Mouse (Mus musculus) B cell, adult 67 days (primary cell): Measurements from ENCODE around the gene Trabd2b. TPM values are rescaled to one million over a fixed set of nuclear protein-coding genes. Genes with fewer than 3 reads are reported as not detected.

Source experiments
- total RNA-seq, 2 experiments: library from RNA; stranded (reverse); gene quantifications; 4 replicates each; pipeline ENCODE4 v1.2.4; 2023

Trabd2b gene
- 1 to 10 TPM; 1.2 to 1.7 TPM for total RNA-seq

DNA sequence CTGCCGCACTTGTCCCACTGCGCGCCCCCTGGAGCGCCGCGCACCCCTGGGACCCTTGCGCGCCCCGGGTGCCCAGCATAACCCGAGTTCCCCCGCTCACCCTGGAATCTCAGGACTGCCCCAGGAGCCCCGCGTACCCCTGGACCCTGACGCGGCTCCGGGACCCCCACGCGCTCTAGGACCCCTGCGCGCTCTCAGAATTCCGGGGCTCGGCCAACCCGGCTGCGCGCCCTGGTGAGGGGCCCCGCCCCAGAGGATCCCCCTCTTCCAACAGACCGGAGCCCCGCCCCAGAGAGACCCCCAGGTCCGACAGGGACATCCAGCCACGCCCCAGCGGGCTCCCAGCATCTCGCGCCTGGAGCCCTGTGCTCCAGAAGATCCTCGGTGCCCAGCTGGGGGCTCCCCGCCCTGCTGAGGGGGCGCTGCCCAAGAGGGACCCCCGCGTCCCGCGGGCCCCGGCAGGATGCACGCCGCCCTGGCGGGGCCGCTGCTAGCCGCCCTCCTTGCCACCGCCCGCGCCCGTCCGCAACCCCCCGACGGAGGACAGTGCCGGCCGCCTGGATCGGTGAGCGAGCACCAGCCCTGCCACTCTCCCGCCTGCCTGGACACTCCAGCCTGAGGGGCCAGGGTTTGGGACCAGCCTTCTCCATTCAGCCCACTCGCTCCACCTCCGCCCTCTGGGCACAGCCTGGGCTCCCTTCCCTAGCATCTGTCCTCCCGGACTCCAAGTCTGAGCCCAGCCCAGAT is at the start of gene Trabd2b:
Trabd2b (plus strand) TSS at position 370 of the 747 bp plus-strand sequence.

Other genes starting within 250 kb of the Trabd2b start
- not detected for gene Skint11, start 243.3 kb upstream of the Trabd2b start, total RNA-seq